Mouse (Mus musculus) thymus, postnatal 25 days (tissue): ENCODE data around the gene Cntnap5b.
A peak's percentile ranks its signal among the peaks of the same experiment; 100 is the strongest.
"Not testable (repeated sequence)": the region's sequence is repeated elsewhere in the genome, so short reads cannot be mapped to it uniquely, and the experiment has no call there.

Experiments
- DNase-seq: peaks from one replicate; pipeline ENCODE4 v3.0.0; 2022

Cntnap5b gene

GRCm38 (mm10) chr1:99772614-99773013 lies at the start of gene Cntnap5b:
Gene Cntnap5b (plus strand): TSS chr1:99772765.
- no peak for DNase-seq

- no peak for DNase-seq
Measured at GRCm38 (mm10) chr1:99759996-99760395, 12.6 kb upstream of the Cntnap5b start.

GRCm38 (mm10) chr1:99772183-99772582 lies 382 bp upstream of the Cntnap5b start:
- DNase-seq: peak; percentile 3

GRCm38 (mm10) chr1:99774144-99774543 lies 1.6 kb downstream of the Cntnap5b start:
- DNase-seq: no peak

GRCm38 (mm10) chr1:99813334-99814110 lies 41.0 kb downstream of the Cntnap5b start:
- DNase-seq: no peak

- no peak for DNase-seq
Measured at GRCm38 (mm10) chr1:99872344-99872743, 99.8 kb downstream of the Cntnap5b start.

- DNase-seq: no peak
Measured at GRCm38 (mm10) chr1:99907774-99908173, 135.2 kb downstream of the Cntnap5b start.

- DNase-seq: no peak
Measured at GRCm38 (mm10) chr1:99943515-99943914, 170.9 kb downstream of the Cntnap5b start.

- DNase-seq: no peak
Measured at GRCm38 (mm10) chr1:99959428-99959987, 186.9 kb downstream of the Cntnap5b start.

- DNase-seq: no peak
Measured at GRCm38 (mm10) chr1:99967300-99968089, 194.9 kb downstream of the Cntnap5b start.

GRCm38 (mm10) chr1:99970184-99971086 lies 197.9 kb downstream of the Cntnap5b start:
- DNase-seq: no peak

GRCm38 (mm10) chr1:100001226-100001625 lies 228.7 kb downstream of the Cntnap5b start:
- DNase-seq: not testable (repeated sequence)

GRCm38 (mm10) chr1:100006021-100006745 lies 233.6 kb downstream of the Cntnap5b start:
- DNase-seq: no peak

- no peak for DNase-seq
Measured at GRCm38 (mm10) chr1:100041808-100042207, 269.2 kb downstream of the Cntnap5b start.

- DNase-seq: no peak
Measured at GRCm38 (mm10) chr1:100079812-100080211, 307.2 kb downstream of the Cntnap5b start.

- DNase-seq: no peak
Measured at GRCm38 (mm10) chr1:100100516-100100915, 328.0 kb downstream of the Cntnap5b start.

- no peak for DNase-seq
Measured at GRCm38 (mm10) chr1:100101017-100101416, 328.5 kb downstream of the Cntnap5b start.

GRCm38 (mm10) chr1:100104343-100104742 lies 331.8 kb downstream of the Cntnap5b start:
- no peak for DNase-seq

GRCm38 (mm10) chr1:100122410-100122935 lies 349.9 kb downstream of the Cntnap5b start:
- no peak for DNase-seq

GRCm38 (mm10) chr1:100163588-100164357 lies 391.2 kb downstream of the Cntnap5b start:
- DNase-seq: no peak

- DNase-seq: no peak
Measured at GRCm38 (mm10) chr1:100171566-100171965, 399.0 kb downstream of the Cntnap5b start.
